Mouse (Mus musculus) limb, embryonic 11.5 days (tissue): ENCODE data around the gene Accsl. TPM values are rescaled to one million over a fixed set of nuclear protein-coding genes. Genes with fewer than 3 reads are reported as not detected.

Experiments used
- ATAC-seq: fragments of 200-750 bp; cut with Nextera tagmentation; 2 replicates; pipeline ENCODE4 v1.8.0; 2017; ENCODE audit warnings: low read depth; ENCODE audit not compliant: insufficient number of reproducible peaks, low FRiP score, low TSS enrichment
- DNase-seq: peaks from one replicate; pipeline ENCODE4 v3.0.0-alpha.2; 2015; ENCODE audit warnings: low spot score
- H3K27ac ChIP-seq: fragments of 300-500 bp; sonication (generic); replicated peaks from 2 replicates; pipeline ENCODE4 v1.5.1; 2014; ENCODE audit warnings: low read depth, mild to moderate bottlenecking, low read length
- H3K27me3 ChIP-seq: fragments of 300-500 bp; sonication (generic); 2 replicates; pipeline ENCODE4 v1.6.1; 2014; ENCODE audit warnings: mild to moderate bottlenecking, low read length, mixed read lengths; ENCODE audit not compliant: control insufficient read depth, insufficient read depth
- H3K36me3 ChIP-seq: fragments of 300-500 bp; sonication (generic); 2 replicates; pipeline ENCODE4 v1.6.1; 2014; ENCODE audit warnings: mild to moderate bottlenecking, low read length, moderate library complexity, mixed read lengths; ENCODE audit not compliant: control insufficient read depth, insufficient read depth
- H3K4me1 ChIP-seq: fragments of 300-500 bp; sonication (generic); 2 replicates; pipeline ENCODE4 v1.6.1; 2014; ENCODE audit warnings: low read length, mixed read lengths; ENCODE audit not compliant: control insufficient read depth, insufficient read depth
- H3K4me2 ChIP-seq: fragments of 300-500 bp; sonication (generic); 2 replicates; pipeline ENCODE4 v1.6.1; 2014; ENCODE audit warnings: low read depth, mild to moderate bottlenecking, moderate library complexity; ENCODE audit not compliant: severe bottlenecking
- H3K4me3 ChIP-seq: fragments of 300-500 bp; sonication (generic); 2 replicates; pipeline ENCODE4 v1.5.1; 2014; ENCODE audit warnings: low read depth, low read length
- H3K9ac ChIP-seq: fragments of 300-500 bp; sonication (generic); 2 replicates; pipeline ENCODE4 v1.6.1; 2014; ENCODE audit warnings: mild to moderate bottlenecking, low read length
- H3K9me3 ChIP-seq: fragments of 300-500 bp; sonication (generic); 2 replicates; pipeline ENCODE4 v1.6.1; 2016; ENCODE audit warnings: low read length; ENCODE audit not compliant: control insufficient read depth
- whole genome bisulfite sequencing: fragments of 180-500 bp; shearing (Covaris S2); extraction: QIAGEN DNeasy Blood & Tissue Kit; methylation state at CpG from one replicate; pipeline ENCODE4 v1.1.7; 2014; 5-methylcytosine and 5-hydroxymethylcytosine counted together
- polyA plus RNA-seq: library from polyadenylated mRNA; unstranded; fragments of >200 nt; fragmentation: Nextera tagmentation; extraction: Ambion mirVana; gene quantifications from 2 replicates; pipeline ENCODE4 v1.2.1, GENCODE M21; 2014

Gene Accsl
- polyA plus RNA-seq, 1 experiment from 2014 or later = not detected

DNA sequence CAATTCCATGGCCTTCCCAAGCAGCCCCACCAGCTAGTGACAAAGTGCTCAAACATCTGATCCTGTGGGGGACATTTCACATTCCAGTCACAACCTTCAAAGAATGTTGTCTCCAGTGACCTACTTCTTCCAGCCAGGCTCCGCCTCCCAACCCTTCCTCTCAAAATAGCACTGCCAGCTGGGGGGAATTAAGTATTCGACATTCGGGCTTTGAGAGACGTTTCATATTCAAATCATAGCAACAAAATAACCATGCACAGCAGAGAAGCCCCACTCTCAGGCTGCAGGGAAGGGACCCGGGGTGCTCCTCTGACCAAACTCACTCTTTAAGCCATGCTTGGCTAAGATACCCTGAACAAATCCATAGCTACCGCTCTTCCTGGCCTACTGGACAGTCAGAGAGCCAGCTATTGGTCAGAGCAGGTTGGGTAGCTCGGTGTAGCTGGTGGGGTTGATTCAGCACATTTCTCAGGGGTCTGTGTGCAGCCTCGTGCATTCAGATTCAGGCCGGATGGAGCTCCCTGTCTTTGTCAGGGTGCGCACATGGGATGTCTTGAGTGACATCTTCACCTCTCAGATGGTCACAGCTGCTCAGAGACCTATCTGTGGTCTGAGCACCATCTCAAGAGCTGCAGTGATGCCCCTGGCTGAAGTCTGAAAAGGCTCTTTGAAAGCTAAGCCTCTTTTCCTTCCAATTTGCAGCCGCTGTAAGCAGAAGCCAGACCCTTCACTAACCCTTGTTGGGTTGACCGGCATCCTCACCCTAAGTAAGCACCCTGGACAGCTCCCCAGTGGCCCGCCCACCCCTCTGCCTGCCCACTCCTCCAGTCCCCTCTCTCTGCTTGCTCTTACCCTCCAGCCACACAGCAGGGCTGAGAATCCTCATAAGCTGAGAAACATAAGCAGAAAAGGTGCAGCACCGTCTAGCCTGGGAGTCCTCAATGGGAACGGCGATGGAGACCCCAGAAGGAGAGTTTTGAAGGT lies 30.7 kb upstream of the Accsl start:
- WGBS = 52% methylated on average over 16 of the region's 16 CpGs

GRCm38 (mm10) chr2:93891611-93892280 lies 22.8 kb upstream of the Accsl start:
- Histone ChIP-seq H3K27ac (no peak overlapping the region), H3K4me1 (no peaks in the 10 kb centered on the region), H3K9ac (no peak overlapping the region), H3K9me3 (no peaks in the 10 kb centered on the region), H3K27me3 (no peaks in the 10 kb centered on the region), H3K36me3 (no peaks in the 10 kb centered on the region), H3K4me2 (no peak overlapping the region), H3K4me3 (no peak overlapping the region)
- ATAC-seq (peak; percentile 76), DNase-seq (peak; percentile 57)
- WGBS = 19% methylated on average over 9 of the region's 9 CpGs

More for the DNA sequence above, 30.7 kb upstream of the Accsl start:
- Histone ChIP-seq H3K27ac (no peak overlapping the region), H3K4me2 (no peak overlapping the region), H3K9me3 (no peaks in the 10 kb centered on the region), H3K36me3 (no peaks in the 10 kb centered on the region), H3K4me1 (no peaks in the 10 kb centered on the region), H3K27me3 (no peaks in the 10 kb centered on the region), H3K9ac (no peak overlapping the region), H3K4me3 (no peak overlapping the region)
- DNase-seq (peak; percentile 86), ATAC-seq (no peak)

- no peak overlapping the region for H3K4me3 ChIP-seq
- H3K27ac ChIP-seq = no peak overlapping the region
- 80% methylated on average over 8 of the region's 8 CpGs for WGBS
- H3K4me1 ChIP-seq = no peaks in the 10 kb centered on the region
- ATAC-seq (no peak), DNase-seq (no peak)
- no peak overlapping the region for H3K4me2 ChIP-seq
- no peaks in the 10 kb centered on the region for H3K36me3 ChIP-seq
- H3K27me3 ChIP-seq = no peaks in the 10 kb centered on the region
- H3K9me3 ChIP-seq = no peaks in the 10 kb centered on the region
- no peak overlapping the region for H3K9ac ChIP-seq
Observed at GRCm38 (mm10) chr2:93890143-93890542, 21.2 kb upstream of the Accsl start.

GRCm38 (mm10) chr2:93889071-93889470 lies 20.1 kb upstream of the Accsl start:
- Histone ChIP-seq H3K4me1 (no peaks in the 10 kb centered on the region), H3K9ac (no peak overlapping the region), H3K9me3 (no peaks in the 10 kb centered on the region), H3K4me2 (no peak overlapping the region), H3K4me3 (no peak overlapping the region), H3K27ac (no peak overlapping the region), H3K36me3 (no peaks in the 10 kb centered on the region), H3K27me3 (no peaks in the 10 kb centered on the region)
- no peak for DNase-seq
- ATAC-seq = no peak
- WGBS = 86% methylated on average over 7 of the region's 7 CpGs

DNA sequence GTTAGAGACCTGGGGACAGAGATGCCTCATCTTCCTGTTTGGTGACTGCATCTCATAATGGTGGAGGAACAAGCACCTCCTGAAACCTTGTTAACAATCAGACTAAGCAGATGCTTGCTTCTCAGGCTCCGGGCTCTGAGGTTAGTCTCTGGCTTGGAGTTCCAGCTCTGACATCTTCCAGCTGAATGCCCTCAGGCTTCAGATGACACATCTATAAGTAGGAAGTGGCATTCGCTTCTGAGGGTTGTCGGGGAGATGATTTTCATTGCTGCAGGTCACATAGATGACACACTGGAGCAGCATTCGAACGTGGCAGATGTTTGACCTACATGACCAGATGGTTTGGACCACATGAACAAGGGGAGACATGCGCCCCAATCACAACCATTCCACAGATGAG lies 19.4 kb upstream of the Accsl start:
- no peak overlapping the region for H3K9ac ChIP-seq
- H3K4me2 ChIP-seq = no peak overlapping the region
- no peak for DNase-seq
- H3K27me3 ChIP-seq = no peaks in the 10 kb centered on the region
- 88% methylated on average over 6 of the region's 6 CpGs for WGBS
- no peaks in the 10 kb centered on the region for H3K36me3 ChIP-seq
- H3K9me3 ChIP-seq = no peaks in the 10 kb centered on the region
- H3K4me1 ChIP-seq = no peaks in the 10 kb centered on the region
- no peak overlapping the region for H3K4me3 ChIP-seq
- ATAC-seq = no peak
- H3K27ac ChIP-seq = no peak overlapping the region

- no peaks in the 10 kb centered on the region for H3K27me3 ChIP-seq
- no peaks in the 10 kb centered on the region for H3K4me1 ChIP-seq
- no peaks in the 10 kb centered on the region for H3K36me3 ChIP-seq
- WGBS = 65% methylated on average over 11 of the region's 11 CpGs
- no peaks in the 10 kb centered on the region for H3K9me3 ChIP-seq
- H3K4me2 ChIP-seq = no peak overlapping the region
- no peak overlapping the region for H3K9ac ChIP-seq
- no peak for DNase-seq
- no peak overlapping the region for H3K27ac ChIP-seq
- H3K4me3 ChIP-seq = no peak overlapping the region
- ATAC-seq = no peak
Observed at GRCm38 (mm10) chr2:93887273-93887672, 18.3 kb upstream of the Accsl start.

DNA sequence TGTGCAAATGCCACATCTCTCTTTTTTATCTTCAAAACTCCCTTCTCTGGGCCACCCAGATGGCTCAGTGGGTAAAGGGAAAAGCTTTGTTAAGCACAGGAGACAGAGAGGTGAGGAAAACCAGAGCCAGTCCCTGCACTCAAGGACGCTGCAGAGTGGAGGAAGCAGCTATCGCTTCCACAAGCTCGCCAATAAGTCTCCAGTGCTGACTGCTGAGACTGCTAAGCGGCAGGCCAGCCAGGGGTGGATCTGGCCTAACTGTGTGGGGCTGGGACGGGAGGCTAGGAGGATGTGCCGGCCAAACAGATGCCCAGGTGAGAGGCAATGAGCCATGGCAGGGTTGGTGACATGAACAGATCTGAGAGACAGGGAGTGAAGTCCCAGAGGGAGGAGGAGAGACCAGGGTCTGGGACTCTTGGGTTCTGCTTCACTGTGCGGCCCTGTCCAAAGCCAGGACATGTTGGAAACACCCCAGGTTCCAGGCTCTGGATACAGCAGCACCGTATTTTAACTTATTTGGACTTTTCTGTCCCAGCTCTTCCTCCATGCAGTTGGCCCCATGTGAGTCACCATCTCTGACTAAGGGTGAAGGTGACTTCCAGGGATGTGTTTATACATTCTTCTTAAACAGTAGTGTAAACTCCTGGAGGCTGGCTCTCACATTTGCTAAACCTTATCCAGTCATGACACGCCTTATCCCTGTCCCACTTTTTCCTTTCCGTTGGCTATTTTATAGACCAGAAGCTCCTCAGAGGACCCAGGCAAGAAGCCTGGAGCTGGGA lies 17.2 kb upstream of the Accsl start:
- H3K9ac ChIP-seq = no peak overlapping the region
- no peaks in the 10 kb centered on the region for H3K4me1 ChIP-seq
- 47% methylated on average over 10 of the region's 10 CpGs for WGBS
- H3K9me3 ChIP-seq = no peaks in the 10 kb centered on the region
- ATAC-seq (no peak), DNase-seq (no peak)
- no peak overlapping the region for H3K27ac ChIP-seq
- no peak overlapping the region for H3K4me2 ChIP-seq
- H3K36me3 ChIP-seq = no peaks in the 10 kb centered on the region
- no peak overlapping the region for H3K4me3 ChIP-seq
- no peaks in the 10 kb centered on the region for H3K27me3 ChIP-seq

GRCm38 (mm10) chr2:93883066-93883465 lies 14.1 kb upstream of the Accsl start:
- Histone ChIP-seq H3K4me2 (no peak overlapping the region), H3K36me3 (no peaks in the 10 kb centered on the region), H3K9me3 (no peaks in the 10 kb centered on the region), H3K9ac (no peak overlapping the region), H3K4me1 (no peaks in the 10 kb centered on the region), H3K27ac (no peak overlapping the region), H3K4me3 (no peak overlapping the region), H3K27me3 (no peaks in the 10 kb centered on the region)
- no peak for DNase-seq
- WGBS = 60% methylated on average over 5 of the region's 5 CpGs
- ATAC-seq = no peak
